Mouse (Mus musculus): ENCODE measurements around the gene Lrmda. TPM values are rescaled to one million over a fixed set of nuclear protein-coding genes. Genes with fewer than 3 reads are reported as not detected.
A peak's percentile ranks its signal among the peaks of the same experiment; 100 is the strongest.

Lrmda gene
- polyA plus RNA-seq, 1 experiment from 2014 or later, result 0.23 TPM

DNA sequence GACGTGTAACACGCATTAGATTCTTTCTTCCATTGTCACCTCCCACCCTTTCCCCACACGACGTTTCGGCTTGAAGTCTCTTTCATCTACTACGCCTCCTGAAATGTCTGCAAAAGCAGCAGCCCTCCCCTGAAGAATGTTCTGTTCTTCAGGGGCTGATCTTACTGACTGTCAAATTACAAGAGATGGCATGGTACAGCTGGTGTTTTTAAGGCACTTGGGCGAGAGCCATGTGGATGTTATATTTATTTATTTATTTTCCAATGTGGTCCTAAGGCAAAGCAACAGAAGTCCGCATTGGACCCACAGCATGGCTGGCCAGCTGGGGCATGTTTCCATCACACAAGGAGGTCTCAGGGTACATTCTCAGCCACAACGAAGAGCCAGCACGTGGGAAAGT lies 731.8 kb downstream of the Lrmda start:
- no peak overlapping the region for H3K4me3 ChIP-seq (replicated peaks)
- H3K4me1 ChIP-seq (replicated peaks), result peaks cover 3% of the 10 kb centered on the region
- no peaks in the 10 kb centered on the region for H3K9me3 ChIP-seq
- no peak overlapping the region for H3K4me2 ChIP-seq (replicated peaks)
- peaks cover 9% of the 10 kb centered on the region for H3K27me3 ChIP-seq
- 89% methylated on average over 10 of the region's 10 CpGs for WGBS
- H3K9ac ChIP-seq (replicated peaks), result no peak overlapping the region
- no peaks in the 10 kb centered on the region for H3K36me3 ChIP-seq
- no peak overlapping the region for H3K27ac ChIP-seq
- ATAC-seq, result no peak

DNA sequence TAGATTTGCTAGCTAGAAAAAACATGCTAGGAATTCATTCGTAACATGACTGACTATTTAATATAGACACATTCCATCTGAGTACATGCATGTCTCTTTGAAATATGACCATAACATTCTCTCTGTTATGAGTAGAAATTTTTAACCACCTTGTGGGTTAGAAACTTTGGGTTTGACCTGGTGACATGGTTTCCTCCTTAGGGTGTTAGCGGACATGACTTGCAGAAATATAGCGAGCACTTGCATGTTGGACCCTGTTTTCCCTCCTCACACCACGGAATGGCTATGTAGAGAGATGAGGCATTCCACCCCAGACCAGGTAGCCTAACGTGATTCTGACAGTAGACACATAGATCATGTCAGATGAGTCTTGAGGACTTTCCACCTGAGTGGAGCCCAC lies 735.1 kb downstream of the Lrmda start:
- Histone ChIP-seq H3K4me2 (replicated peaks) (no peak overlapping the region), H3K9me3 (no peaks in the 10 kb centered on the region), H3K36me3 (no peaks in the 10 kb centered on the region), H3K4me1 (replicated peaks) (no peaks in the 10 kb centered on the region), H3K27me3 (peaks cover 3% of the 10 kb centered on the region; the same call in 1 of the 2 replicates), H3K4me3 (replicated peaks) (no peak overlapping the region), H3K27ac (no peak overlapping the region), H3K9ac (replicated peaks) (no peak overlapping the region)
- 92% methylated on average over 5 of the region's 5 CpGs for WGBS
- no peak for ATAC-seq

DNA sequence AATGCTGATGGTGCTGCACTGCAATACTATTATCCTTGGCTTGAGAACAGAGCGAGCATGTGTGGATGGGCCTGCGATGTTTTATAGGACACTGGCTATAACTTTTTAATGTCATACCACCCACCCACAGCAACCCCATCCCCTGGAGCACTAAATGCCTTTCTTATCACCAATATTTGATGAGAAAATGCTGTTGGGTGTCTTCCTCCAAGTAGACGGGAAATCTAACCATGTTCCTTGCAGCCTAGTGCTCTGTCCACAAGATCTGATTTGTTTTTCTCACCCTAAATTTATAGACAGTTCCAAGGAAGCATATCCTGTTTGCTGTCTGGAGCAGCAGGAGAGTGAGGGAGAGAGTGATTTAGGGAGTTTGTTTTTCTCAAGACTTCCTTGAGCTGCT lies 738.0 kb downstream of the Lrmda start:
- WGBS, result 97% methylated on average over 3 of the region's 3 CpGs

DNA sequence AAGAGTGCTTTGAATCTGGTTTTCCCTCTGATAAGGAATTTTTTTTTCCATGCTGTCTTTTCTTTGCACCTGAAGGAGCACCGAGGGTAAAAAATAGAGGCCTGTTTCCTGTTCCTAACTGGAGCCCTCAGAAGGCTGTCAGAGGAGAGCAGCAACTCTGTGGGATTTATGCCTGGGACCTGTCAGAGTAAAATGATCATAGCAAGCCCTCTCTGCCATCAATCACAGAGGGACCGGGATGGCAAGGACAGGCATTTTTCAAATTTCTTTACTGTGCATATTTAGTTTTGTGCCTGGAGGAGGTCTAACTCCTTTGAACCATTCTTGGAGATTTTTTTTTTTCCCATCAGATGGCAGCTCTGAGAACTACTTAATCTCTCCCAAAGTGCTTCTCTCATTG lies 739.7 kb downstream of the Lrmda start:
- no peak for ATAC-seq
- Histone ChIP-seq H3K27ac (no peak overlapping the region), H3K4me1 (replicated peaks) (no peaks in the 10 kb centered on the region), H3K27me3 (no peaks in the 10 kb centered on the region; the same call in 1 of the 2 replicates), H3K4me3 (replicated peaks) (no peak overlapping the region), H3K9me3 (no peaks in the 10 kb centered on the region), H3K9ac (replicated peaks) (no peak overlapping the region), H3K4me2 (replicated peaks) (no peak overlapping the region), H3K36me3 (no peaks in the 10 kb centered on the region)
- 38% methylated on average over 2 of the region's 2 CpGs for WGBS

More for the DNA sequence above, 738.0 kb downstream of the Lrmda start:
- no peak overlapping the region for H3K4me2 ChIP-seq (replicated peaks)
- no peak for ATAC-seq
- H3K4me1 ChIP-seq (replicated peaks), result no peaks in the 10 kb centered on the region
- no peak overlapping the region for H3K9ac ChIP-seq (replicated peaks)
- peaks cover 3% of the 10 kb centered on the region; the same call in 1 of the 2 replicates for H3K27me3 ChIP-seq
- H3K27ac ChIP-seq, result no peak overlapping the region
- no peaks in the 10 kb centered on the region for H3K9me3 ChIP-seq
- no peaks in the 10 kb centered on the region for H3K36me3 ChIP-seq
- no peak overlapping the region for H3K4me3 ChIP-seq (replicated peaks)

GRCm38 (mm10) chr14:22759673-22760072 lies 740.2 kb downstream of the Lrmda start:
- no peaks in the 10 kb centered on the region for H3K4me1 ChIP-seq (replicated peaks)
- H3K4me3 ChIP-seq (replicated peaks), result no peak overlapping the region
- no peak overlapping the region for H3K27ac ChIP-seq
- ATAC-seq, result no peak
- no peak overlapping the region for H3K9ac ChIP-seq (replicated peaks)
- no peaks in the 10 kb centered on the region for H3K36me3 ChIP-seq
- no peaks in the 10 kb centered on the region; the same call in 1 of the 2 replicates for H3K27me3 ChIP-seq
- no peak overlapping the region for H3K4me2 ChIP-seq (replicated peaks)
- H3K9me3 ChIP-seq, result no peaks in the 10 kb centered on the region

DNA sequence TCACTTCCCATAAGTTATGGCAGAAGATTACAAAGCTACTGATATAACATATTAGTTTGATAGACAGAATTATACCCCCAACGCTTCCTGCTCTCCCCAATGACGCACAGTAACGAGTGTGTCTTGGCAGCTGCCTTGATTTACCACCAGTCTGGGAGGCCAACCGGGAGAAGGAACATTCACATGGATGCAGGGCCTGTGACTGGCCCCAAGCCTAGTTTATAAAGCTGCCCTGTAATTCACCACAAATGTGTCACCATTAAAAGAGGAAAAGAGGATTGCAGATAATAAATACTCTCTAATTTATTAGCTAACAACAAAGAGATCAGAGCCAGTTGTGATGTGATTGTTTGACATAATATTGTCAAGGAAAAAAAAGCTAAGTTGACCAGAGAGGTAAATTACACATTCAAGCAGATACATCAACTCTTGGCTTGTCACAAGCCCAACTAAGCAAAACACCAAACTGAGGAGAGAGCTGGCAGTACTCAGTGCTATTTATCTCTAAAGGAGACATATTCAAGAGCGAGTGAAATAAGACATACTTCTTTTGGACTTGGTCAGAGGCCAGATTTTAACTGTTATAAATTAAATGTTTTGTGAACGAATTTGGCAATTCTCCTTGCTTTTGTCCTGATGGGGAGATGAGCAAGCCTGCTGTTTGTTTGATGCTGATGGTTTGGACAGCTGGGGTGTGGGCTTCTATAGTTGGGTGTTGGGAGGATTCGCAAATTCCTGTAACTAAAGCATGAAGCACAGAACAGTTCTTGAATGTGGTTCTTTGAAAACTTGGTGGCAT lies 740.9 kb downstream of the Lrmda start:
- no peak overlapping the region for H3K27ac ChIP-seq
- ATAC-seq, result no peak
- WGBS, result 84% methylated on average over 7 of the region's 7 CpGs

DNA sequence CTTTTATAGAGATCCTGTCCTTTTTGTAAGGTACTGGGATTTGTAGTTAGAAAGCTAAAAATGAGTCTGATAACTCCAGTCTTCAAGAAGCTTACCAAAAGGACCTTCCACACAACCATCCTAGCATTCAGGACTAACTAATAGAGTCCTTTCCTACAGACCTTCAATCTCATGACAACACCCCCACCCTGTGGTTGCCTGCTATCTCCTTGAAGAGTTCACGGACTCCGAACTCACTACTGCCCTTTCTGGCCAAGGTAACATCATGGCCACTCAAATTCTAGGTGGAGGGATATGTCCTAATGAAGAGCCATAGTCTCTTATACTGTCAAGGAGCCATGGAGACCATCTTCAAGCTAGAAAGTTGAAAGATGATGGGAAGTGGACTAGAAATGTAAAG lies 762.2 kb downstream of the Lrmda start:
- 90% methylated on average over 2 of the region's 2 CpGs for WGBS
- Histone ChIP-seq H3K4me1 (replicated peaks) (peaks cover 9% of the 10 kb centered on the region), H3K4me3 (replicated peaks) (no peak overlapping the region), H3K9ac (replicated peaks) (no peak overlapping the region), H3K27me3 (no peaks in the 10 kb centered on the region), H3K27ac (no peak overlapping the region), H3K9me3 (no peaks in the 10 kb centered on the region), H3K36me3 (no peaks in the 10 kb centered on the region), H3K4me2 (replicated peaks) (no peak overlapping the region)
- no peak for ATAC-seq

More for the DNA sequence above, 740.9 kb downstream of the Lrmda start:
- H3K4me2 ChIP-seq (replicated peaks), result no peak overlapping the region
- no peak overlapping the region for H3K9ac ChIP-seq (replicated peaks)
- H3K4me3 ChIP-seq (replicated peaks), result no peak overlapping the region
- H3K4me1 ChIP-seq (replicated peaks), result no peaks in the 10 kb centered on the region
- no peaks in the 10 kb centered on the region for H3K9me3 ChIP-seq
- no peaks in the 10 kb centered on the region for H3K36me3 ChIP-seq
- no peaks in the 10 kb centered on the region; the same call in 1 of the 2 replicates for H3K27me3 ChIP-seq

DNA sequence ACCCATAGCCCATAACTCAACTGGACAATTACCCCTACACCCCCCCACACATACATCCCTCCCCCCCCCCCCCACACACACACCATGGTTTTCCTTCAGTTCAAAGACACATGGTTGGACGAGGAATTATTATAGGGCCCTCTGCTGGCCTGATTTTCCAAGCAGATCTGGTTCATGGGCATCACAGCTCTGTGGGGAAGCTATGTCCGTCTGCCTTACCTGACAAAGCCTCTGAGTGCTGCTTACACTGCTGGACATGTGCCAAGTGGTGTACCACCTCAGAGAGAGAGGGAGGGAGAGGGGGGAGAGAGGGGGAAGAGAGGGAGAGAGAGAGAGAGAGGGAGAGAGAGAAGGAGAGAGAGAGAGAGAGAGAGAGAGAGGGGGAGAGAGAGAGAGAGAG lies 762.9 kb downstream of the Lrmda start:
- Histone ChIP-seq H3K36me3 (no peaks in the 10 kb centered on the region), H3K27me3 (no peaks in the 10 kb centered on the region), H3K4me3 (replicated peaks) (no peak overlapping the region), H3K4me1 (replicated peaks) (peaks cover 9% of the 10 kb centered on the region), H3K4me2 (replicated peaks) (no peak overlapping the region), H3K9me3 (no peaks in the 10 kb centered on the region), H3K9ac (replicated peaks) (no peak overlapping the region), H3K27ac (no peak overlapping the region)
- WGBS, result 58% methylated on average over 2 of the region's 2 CpGs
- no peak for ATAC-seq

DNA sequence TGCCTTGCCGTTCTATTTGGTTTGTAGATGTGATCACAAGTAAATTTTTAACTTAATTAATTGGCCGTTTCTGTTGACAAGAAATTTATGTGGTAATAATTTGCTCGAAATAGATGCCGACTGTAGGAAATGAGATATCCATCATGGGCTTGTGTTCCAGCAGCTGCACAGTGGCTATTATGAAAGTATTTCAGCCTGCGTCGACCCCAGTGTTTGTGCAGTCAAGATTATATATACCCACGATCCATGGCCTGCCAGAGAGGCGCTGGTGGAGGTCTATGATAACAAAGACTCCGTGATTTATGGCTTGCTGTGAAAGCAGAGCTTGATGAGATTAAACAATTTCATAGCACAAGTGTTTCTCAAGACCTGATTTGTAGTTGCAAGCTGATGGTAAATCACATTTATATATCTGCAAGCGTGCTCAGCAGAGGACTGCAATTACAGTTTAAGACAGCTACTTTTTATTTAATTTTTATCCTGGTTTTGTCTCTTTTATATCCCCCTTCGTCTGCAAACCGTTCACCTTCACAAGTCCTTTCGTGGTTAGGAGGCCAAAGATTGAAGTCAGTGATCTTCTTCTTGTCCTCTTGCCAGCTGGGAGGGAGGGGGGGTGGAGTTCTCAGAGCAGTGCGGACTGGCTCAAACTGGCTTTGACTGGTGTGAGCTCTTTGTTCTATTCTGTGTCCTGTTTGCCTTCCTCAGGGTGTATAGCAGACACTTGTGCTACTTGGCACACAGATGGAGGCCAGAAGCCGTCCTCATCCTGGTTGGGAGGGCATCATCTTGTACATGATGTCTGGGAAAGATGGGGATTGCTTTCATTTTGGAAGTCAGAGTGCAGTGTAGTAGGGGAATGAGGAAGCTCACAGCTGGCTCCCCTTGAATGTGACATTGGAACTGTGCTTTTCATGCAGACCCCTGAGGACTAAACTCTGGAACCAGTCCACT lies 764.0 kb downstream of the Lrmda start:
- H3K4me3 ChIP-seq (replicated peaks), result no peak overlapping the region
- 0 out of 2 replicates have a peak overlapping the region, but pooled peaks have one; percentile 36 for H3K27ac ChIP-seq
- no peaks in the 10 kb centered on the region for H3K27me3 ChIP-seq
- no peaks in the 10 kb centered on the region for H3K9me3 ChIP-seq
- peak; percentile 80 for ATAC-seq
- H3K4me2 ChIP-seq (replicated peaks), result no peak overlapping the region
- H3K36me3 ChIP-seq, result no peaks in the 10 kb centered on the region
- 49% methylated on average over 15 of the region's 15 CpGs for WGBS
- H3K9ac ChIP-seq (replicated peaks), result no peak overlapping the region
- peaks cover 9% of the 10 kb centered on the region for H3K4me1 ChIP-seq (replicated peaks)

- WGBS, result 89% methylated on average over 4 of the region's 4 CpGs
Measured at GRCm38 (mm10) chr14:22800020-22800419, 780.5 kb downstream of the Lrmda start.

DNA sequence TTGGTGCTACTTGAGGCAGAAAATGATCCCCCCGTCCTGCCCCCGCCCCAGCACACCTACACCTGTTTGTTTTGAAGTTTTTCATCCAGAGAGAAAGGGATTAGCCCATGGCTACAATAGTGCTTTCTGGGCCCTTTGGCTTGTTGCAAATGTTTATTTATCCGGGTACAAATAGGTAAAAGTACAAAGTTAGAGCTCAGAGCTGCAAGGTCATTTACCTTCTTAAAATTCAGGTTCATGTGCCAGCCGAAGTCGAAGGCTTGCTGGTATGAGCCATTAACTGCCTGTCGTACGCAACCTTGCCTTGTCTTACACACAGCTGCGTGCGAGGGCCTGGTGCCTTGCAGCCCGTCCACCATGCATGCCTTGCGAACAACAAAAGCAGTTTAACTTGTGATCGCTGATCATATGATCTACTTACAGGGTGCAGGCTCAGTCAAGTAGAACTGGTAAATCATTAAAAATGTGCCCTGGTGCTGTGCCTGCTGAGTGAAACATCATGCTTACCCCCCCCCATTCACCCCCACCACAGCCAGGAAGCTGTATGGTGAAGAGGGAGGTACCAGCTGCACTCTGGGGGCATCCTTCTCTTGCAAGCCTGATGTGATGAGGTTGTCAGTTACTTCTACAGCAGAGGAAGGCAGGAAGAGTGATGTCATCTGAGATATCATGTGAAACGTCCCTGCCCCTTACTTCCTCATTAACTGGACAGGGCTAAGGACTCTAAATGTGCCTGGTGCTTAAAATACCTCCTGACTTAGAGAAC lies 781.5 kb downstream of the Lrmda start:
- Histone ChIP-seq H3K36me3 (no peaks in the 10 kb centered on the region), H3K9ac (replicated peaks) (no peak overlapping the region), H3K4me3 (replicated peaks) (no peak overlapping the region), H3K4me2 (replicated peaks) (no peak overlapping the region), H3K27me3 (peaks cover 8% of the 10 kb centered on the region; the same call in 1 of the 2 replicates), H3K4me1 (replicated peaks) (0 out of 2 replicates have a peak, but pooled peaks cover 2% of the 10 kb centered on the region), H3K9me3 (no peaks in the 10 kb centered on the region), H3K27ac (no peak overlapping the region)
- 65% methylated on average over 13 of the region's 13 CpGs for whole genome bisulfite sequencing
- ATAC-seq, result no peak

More at GRCm38 (mm10) chr14:22800020-22800419, 780.5 kb downstream of the Lrmda start:
- no peaks in the 10 kb centered on the region for H3K9me3 ChIP-seq
- no peak overlapping the region for H3K27ac ChIP-seq
- no peak overlapping the region for H3K4me3 ChIP-seq (replicated peaks)
- no peak overlapping the region for H3K9ac ChIP-seq (replicated peaks)
- no peaks in the 10 kb centered on the region for H3K36me3 ChIP-seq
- H3K27me3 ChIP-seq, result peaks cover 6% of the 10 kb centered on the region; the same call in 1 of the 2 replicates
- H3K4me1 ChIP-seq (replicated peaks), result no peaks in the 10 kb centered on the region
- no peak for ATAC-seq
- H3K4me2 ChIP-seq (replicated peaks), result no peak overlapping the region
